Mouse (Mus musculus): ENCODE results near the gene Gclm.
"Not testable (repeated sequence)": the region's sequence is repeated elsewhere in the genome, so short reads cannot be mapped to it uniquely, and the experiment has no call there.

DNA sequence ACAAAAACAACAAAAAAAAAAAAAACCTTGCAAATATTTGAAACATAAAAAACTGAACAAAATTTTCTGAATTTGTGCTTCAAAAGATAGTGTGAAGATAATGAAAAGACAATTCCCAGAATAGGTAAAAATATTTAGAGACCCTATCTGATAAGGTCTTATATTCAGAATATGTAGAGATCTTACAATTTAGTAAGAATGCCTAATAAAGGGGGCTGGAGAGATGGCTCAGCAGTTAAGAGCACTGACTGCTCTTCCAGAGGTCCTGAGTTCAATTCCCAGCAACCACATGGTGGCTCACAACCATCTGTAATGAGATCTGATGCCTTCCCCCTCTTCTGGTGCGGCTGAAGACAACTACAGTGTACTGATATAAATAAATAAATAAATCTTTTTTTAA is 27.2 kb downstream of the Gclm start:
- not testable (repeated sequence) for TF ChIP-seq CTCF (IDR thresholded peaks at IDR 0.05; ENCODE audit: low read depth, low read length); POLR2A (IDR thresholded peaks at IDR 0.05; ENCODE audit: borderline replicate concordance, low read depth, low read length)
